Mouse (Mus musculus): ENCODE data around the gene P2ry4. TPM values are rescaled to one million over a fixed set of nuclear protein-coding genes. Genes with fewer than 3 reads are reported as not detected.

P2ry4 gene
- polyA plus RNA-seq (2017; shearing (Covaris generic)): 0.11 TPM

GRCm38 (mm10) chrX:100594791-100595190 lies at the start of gene P2ry4:
TSS of gene P2ry4 (minus strand) at chrX:100594869.

GRCm38 (mm10) chrX:100625802-100626793 lies 31.4 kb upstream of the P2ry4 start, which contains the start of gene Pdzd11:
TSS of gene Pdzd11 (minus strand) at chrX:100626568.

GRCm38 (mm10) chrX:100625546-100625801 lies 30.8 kb upstream of the P2ry4 start, which contains the start of gene Kif4:
TSS of gene Kif4 (plus strand) at chrX:100625737.

GRCm38 (mm10) chrX:100605314-100605713 lies 10.6 kb upstream of the P2ry4 start, which contains the start of gene Arr3:
TSS of gene Arr3 (plus strand) at chrX:100605497.

GRCm38 (mm10) chrX:100571951-100572350 lies 22.7 kb downstream of the P2ry4 start, which contains the start of gene Awat1:
TSS of gene Awat1 (plus strand) at chrX:100572251.

Other genes with a start within 250 kb of the P2ry4 start
- gene Otud6a, start 165.9 kb downstream of the P2ry4 start, polyA plus RNA-seq (2017; shearing (Covaris generic)): not detected
- gene Awat2, start 152.2 kb downstream of the P2ry4 start, polyA plus RNA-seq (2017; shearing (Covaris generic)): not detected
- 23.6 TPM for gene Igbp1, start 100.6 kb downstream of the P2ry4 start, polyA plus RNA-seq (2017; shearing (Covaris generic))
- gene Dgat2l6, start 70.0 kb downstream of the P2ry4 start, polyA plus RNA-seq (2017; shearing (Covaris generic)): 0.11 TPM
- gene Awat1, start 22.6 kb downstream of the P2ry4 start, polyA plus RNA-seq (2017; shearing (Covaris generic)): not detected
- gene Arr3, start 10.6 kb upstream of the P2ry4 start, polyA plus RNA-seq (2017; shearing (Covaris generic)): not detected
- gene Kif4, start 30.9 kb upstream of the P2ry4 start, polyA plus RNA-seq (2017; shearing (Covaris generic)): 0.93 TPM
- gene Pdzd11, start 31.7 kb upstream of the P2ry4 start, polyA plus RNA-seq (2017; shearing (Covaris generic)): 14.9 TPM
- gene Gdpd2, start 135.0 kb upstream of the P2ry4 start, polyA plus RNA-seq (2017; shearing (Covaris generic)): not detected
- gene Dlg3, start 172.9 kb upstream of the P2ry4 start, polyA plus RNA-seq (2017; shearing (Covaris generic)): 6.3 TPM